ENCODE assay signal across 17 mouse cellular contexts in the genomic region with DNA sequence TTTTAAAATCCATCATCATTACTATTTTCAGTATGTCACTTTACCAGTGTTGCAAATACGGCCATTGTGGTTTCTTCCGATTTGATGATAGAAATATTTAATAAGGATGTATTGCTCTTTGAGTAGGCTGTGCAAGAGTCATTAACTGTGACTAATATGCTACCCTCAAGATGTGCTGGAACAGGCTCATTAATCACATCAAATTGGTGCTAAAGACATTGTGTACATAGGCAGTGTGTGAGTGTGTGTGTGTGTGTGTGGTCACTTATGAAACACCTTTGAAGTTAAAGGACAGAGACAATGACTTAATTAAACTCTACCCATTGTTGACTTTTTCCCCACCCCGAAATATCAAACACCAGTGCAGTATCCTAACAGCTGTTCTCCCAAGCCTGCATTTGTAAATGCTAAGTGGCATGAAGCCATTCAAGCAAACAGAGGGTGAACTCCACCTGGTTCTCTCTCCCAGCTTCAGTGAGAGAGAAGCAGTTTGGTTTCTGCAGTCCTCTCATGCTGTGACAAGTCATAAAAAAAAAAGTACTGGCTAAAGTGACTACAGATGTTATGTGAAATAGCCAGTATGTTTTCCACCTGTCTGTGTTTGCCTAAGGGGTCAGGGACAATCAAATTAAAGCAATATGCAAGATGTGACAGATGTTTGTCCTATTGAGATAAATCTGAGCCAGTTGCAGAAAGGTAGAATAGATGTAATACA.
DNase-seq lines count a peak whose midpoint lies in the region; ATAC-seq and TF ChIP-seq lines count a peak whose summit lies in the region.
"Had no signal": no experiment of that assay in that cellular context is flagged by ENCODE, and none has a peak within 500 bp of the region (broad histone marks: within the 10 kb centered on the region; RNA-seq: fewer than 3 reads in every experiment).

No protein-coding gene starts in this region.

- ATAC-seq in hindbrain, embryonic 11.5 days (ENCODE audit: low FRiP score): peak; percentile 70
- no peak for ATAC-seq in hindbrain, postnatal 0 days
- ATAC-seq in stomach, embryonic 14.5 days (ENCODE audit: insufficient number of reproducible peaks, insufficient read depth, low FRiP score, low read depth): peak; percentile 46; the same call in 1 of the 2 replicates
- no peak for ATAC-seq in stomach, postnatal 0 days (ENCODE audit: low FRiP score, low TSS enrichment)
- ATAC-seq in limb, embryonic 11.5 days (ENCODE audit: insufficient number of reproducible peaks, low FRiP score, low TSS enrichment, low read depth): peak; percentile 73; the same call in 1 of the 2 replicates
- ATAC-seq in inflammation-experienced regulatory T-cells, adult 6 months: no peak
- ATAC-seq: forebrain, embryonic 15.5 days had no signal

- DNase-seq in hindbrain, embryonic 11.5 days (ENCODE audit: low spot score): no peak
- no peak for DNase-seq in hindbrain, postnatal 0 days (ENCODE audit: low spot score)
- DNase-seq in stomach, postnatal 0 days (ENCODE audit: low spot score): no peak
- DNase-seq in limb, embryonic 11.5 days (ENCODE audit: low spot score): peak; percentile 36
- DNase-seq in adrenal gland, postnatal 4 days (ENCODE audit: low spot score in 2 of 2): no peak
- no peak for DNase-seq in heart, adult 2 months
- DNase-seq: cerebellum, adult 9-10 months; heart, postnatal 4 days; lung, adult 2 months; thymus, postnatal 25 days had no signal

- no peak overlapping the region for H3K4me3 ChIP-seq in hindbrain, embryonic 11.5 days (ENCODE audit: low read depth, low read length)
- H3K4me3 ChIP-seq in hindbrain, postnatal 0 days (ENCODE audit: low read length): no peak overlapping the region
- no peak overlapping the region for H3K4me3 ChIP-seq in stomach, embryonic 14.5 days (ENCODE audit: low read depth, low read length)
- no peak overlapping the region for H3K4me3 ChIP-seq in stomach, postnatal 0 days (ENCODE audit: low read depth, low read length)
- H3K4me3 ChIP-seq in limb, embryonic 11.5 days (ENCODE audit: low read depth, low read length): no peak overlapping the region
- H3K4me3 ChIP-seq in heart, adult 2 months: no peak overlapping the region
- H3K4me3 ChIP-seq: embryonic facial prominence, embryonic 13.5 days; forebrain, embryonic 15.5 days; left cerebral cortex, adult 2 months; limb, embryonic 15.5 days had no signal

- H3K27ac ChIP-seq in hindbrain, embryonic 11.5 days (ENCODE audit: low read depth, low read length): no peak overlapping the region
- no peak overlapping the region for H3K27ac ChIP-seq in hindbrain, postnatal 0 days
- no peak overlapping the region for H3K27ac ChIP-seq in stomach, embryonic 14.5 days (ENCODE audit: low read length)
- H3K27ac ChIP-seq in stomach, postnatal 0 days (replicated peaks): no peak overlapping the region
- no peak overlapping the region for H3K27ac ChIP-seq in limb, embryonic 11.5 days (replicated peaks; ENCODE audit: low read depth, low read length)
- no peak overlapping the region for H3K27ac ChIP-seq in heart, adult 2 months
- H3K27ac ChIP-seq: embryonic facial prominence, embryonic 13.5 days; forebrain, embryonic 15.5 days; left cerebral cortex, adult 2 months; limb, embryonic 15.5 days had no signal

- WGBS in hindbrain, embryonic 11.5 days: 61% methylated on average over 3 of the region's 3 CpGs
- WGBS in hindbrain, postnatal 0 days: 65% methylated on average over 3 of the region's 3 CpGs
- WGBS in stomach, embryonic 14.5 days: 39% methylated on average over 3 of the region's 3 CpGs
- 40% methylated on average over 3 of the region's 3 CpGs for WGBS in stomach, postnatal 0 days
- 29% methylated on average over 3 of the region's 3 CpGs for WGBS in limb, embryonic 11.5 days
- WGBS in heart, adult 2 months: 85% methylated on average over 3 of the region's 3 CpGs

- no peaks in the 10 kb centered on the region for H3K36me3 ChIP-seq in hindbrain, embryonic 11.5 days (ENCODE audit: control insufficient read depth, insufficient read depth, low read length)
- no peaks in the 10 kb centered on the region for H3K36me3 ChIP-seq in hindbrain, postnatal 0 days (ENCODE audit: insufficient read depth, low read length)
- no peaks in the 10 kb centered on the region for H3K36me3 ChIP-seq in stomach, embryonic 14.5 days (ENCODE audit: control insufficient read depth, insufficient read depth, low read length)
- no peaks in the 10 kb centered on the region for H3K36me3 ChIP-seq in stomach, postnatal 0 days (ENCODE audit: control insufficient read depth, insufficient read depth, low read length)
- H3K36me3 ChIP-seq in limb, embryonic 11.5 days (ENCODE audit: control insufficient read depth, insufficient read depth, low read length): no peaks in the 10 kb centered on the region
- no peaks in the 10 kb centered on the region for H3K36me3 ChIP-seq in heart, adult 2 months (ENCODE audit: control insufficient read depth, insufficient read depth, low read length)
- H3K36me3 ChIP-seq: embryonic facial prominence, embryonic 13.5 days; forebrain, embryonic 15.5 days; limb, embryonic 15.5 days had no signal

- H3K27me3 ChIP-seq in hindbrain, embryonic 11.5 days (ENCODE audit: control insufficient read depth, insufficient read depth, low read length): no peaks in the 10 kb centered on the region
- H3K27me3 ChIP-seq in hindbrain, postnatal 0 days (ENCODE audit: insufficient read depth, low read length): no peaks in the 10 kb centered on the region
- no peaks in the 10 kb centered on the region for H3K27me3 ChIP-seq in stomach, embryonic 14.5 days (ENCODE audit: control insufficient read depth, insufficient read depth, low read length)
- no peaks in the 10 kb centered on the region for H3K27me3 ChIP-seq in stomach, postnatal 0 days (ENCODE audit: control insufficient read depth, insufficient read depth, low read length)
- H3K27me3 ChIP-seq in limb, embryonic 11.5 days (ENCODE audit: control insufficient read depth, insufficient read depth, low read length): no peaks in the 10 kb centered on the region
- H3K27me3 ChIP-seq in heart, adult 2 months (ENCODE audit: control insufficient read depth, insufficient read depth, low read length): no peaks in the 10 kb centered on the region
- H3K27me3 ChIP-seq: embryonic facial prominence, embryonic 13.5 days; forebrain, embryonic 15.5 days; limb, embryonic 15.5 days had no signal

- H3K79me2 ChIP-seq in heart, adult 2 months (replicated peaks; ENCODE audit: control insufficient read depth, insufficient read depth, low read length): no peaks in the 10 kb centered on the region

- no peaks in the 10 kb centered on the region for H3K9me3 ChIP-seq in hindbrain, embryonic 11.5 days (ENCODE audit: control insufficient read depth, low read length)
- no peaks in the 10 kb centered on the region for H3K9me3 ChIP-seq in hindbrain, postnatal 0 days (ENCODE audit: low read length)
- H3K9me3 ChIP-seq in stomach, embryonic 14.5 days (ENCODE audit: control insufficient read depth, low read depth, low read length): no peaks in the 10 kb centered on the region
- no peaks in the 10 kb centered on the region for H3K9me3 ChIP-seq in stomach, postnatal 0 days (ENCODE audit: control insufficient read depth, low read length)
- H3K9me3 ChIP-seq in limb, embryonic 11.5 days (ENCODE audit: control insufficient read depth, low read length): no peaks in the 10 kb centered on the region
- H3K9me3 ChIP-seq: embryonic facial prominence, embryonic 13.5 days; forebrain, embryonic 15.5 days; limb, embryonic 15.5 days had no signal

- no peak for TF ChIP-seq POLR2A in heart, adult 2 months (IDR thresholded peaks at IDR 0.05; ENCODE audit: insufficient read depth, low read depth, low read length)

- TF ChIP-seq CTCF in hindbrain, postnatal 0 days (IDR thresholded peaks at IDR 0.05; ENCODE audit: low read depth): no peak
- no peak for TF ChIP-seq CTCF in stomach, postnatal 0 days (IDR thresholded peaks at IDR 0.05; ENCODE audit: low read depth)
- no peak for TF ChIP-seq CTCF in heart, adult 2 months (IDR thresholded peaks at IDR 0.05)

- no peaks in the 10 kb centered on the region for H3K4me1 ChIP-seq in hindbrain, embryonic 11.5 days (replicated peaks; ENCODE audit: control insufficient read depth, insufficient read depth, low read length)
- no peaks in the 10 kb centered on the region for H3K4me1 ChIP-seq in hindbrain, postnatal 0 days (ENCODE audit: insufficient read depth, low read length)
- no peaks in the 10 kb centered on the region for H3K4me1 ChIP-seq in stomach, embryonic 14.5 days (ENCODE audit: control insufficient read depth, insufficient read depth, low read length)
- no peaks in the 10 kb centered on the region for H3K4me1 ChIP-seq in stomach, postnatal 0 days (replicated peaks; ENCODE audit: control insufficient read depth, insufficient read depth)
- no peaks in the 10 kb centered on the region for H3K4me1 ChIP-seq in limb, embryonic 11.5 days (ENCODE audit: control insufficient read depth, insufficient read depth, low read length)
- no peaks in the 10 kb centered on the region for H3K4me1 ChIP-seq in heart, adult 2 months (ENCODE audit: control insufficient read depth, insufficient read depth, low read length)
- H3K4me1 ChIP-seq: embryonic facial prominence, embryonic 13.5 days; forebrain, embryonic 15.5 days; limb, embryonic 15.5 days had no signal

- no peak overlapping the region for H3K4me2 ChIP-seq in hindbrain, embryonic 11.5 days (replicated peaks; ENCODE audit: low read depth, low read length)
- no peak overlapping the region for H3K4me2 ChIP-seq in hindbrain, postnatal 0 days (ENCODE audit: low read depth, low read length)
- H3K4me2 ChIP-seq in stomach, embryonic 14.5 days (replicated peaks; ENCODE audit: low read depth, low read length): no peak overlapping the region
- H3K4me2 ChIP-seq in stomach, postnatal 0 days (replicated peaks; ENCODE audit: low read depth): no peak overlapping the region
- no peak overlapping the region for H3K4me2 ChIP-seq in limb, embryonic 11.5 days (ENCODE audit: low read depth, severe bottlenecking)
- H3K4me2 ChIP-seq: embryonic facial prominence, embryonic 13.5 days; forebrain, embryonic 15.5 days; heart, embryonic 11.5 days; limb, embryonic 15.5 days had no signal

- TF ChIP-seq EP300 in stomach, postnatal 0 days (optimal IDR thresholded peaks at IDR 0.05): no peak
- no peak for TF ChIP-seq EP300 in heart, adult 2 months (IDR thresholded peaks at IDR 0.05; ENCODE audit: insufficient read depth, low read depth, low read length)

- intact Hi-C loops in heart, adult 2 months (cut with DNase I): no loop called here

- no peak overlapping the region for H3K9ac ChIP-seq in hindbrain, embryonic 11.5 days (ENCODE audit: low read depth, low read length)
- H3K9ac ChIP-seq in hindbrain, postnatal 0 days (replicated peaks; ENCODE audit: low read length): no peak overlapping the region
- H3K9ac ChIP-seq in stomach, embryonic 14.5 days (replicated peaks; ENCODE audit: low read depth, low read length): no peak overlapping the region
- H3K9ac ChIP-seq in stomach, postnatal 0 days (ENCODE audit: low read length): no peak overlapping the region
- H3K9ac ChIP-seq in limb, embryonic 11.5 days (ENCODE audit: low read length): no peak overlapping the region
- no peak overlapping the region for H3K9ac ChIP-seq in heart, adult 2 months (ENCODE audit: low read depth, low read length)
- H3K9ac ChIP-seq: embryonic facial prominence, embryonic 13.5 days; forebrain, embryonic 15.5 days; limb, embryonic 15.5 days had no signal

Comparison
In these comparisons a context has a peak if more than half of its experiments do, and no peak if none do; other contexts are left out.
1. ATAC-seq: peak in hindbrain, embryonic 11.5 days (single experiment), stomach, embryonic 14.5 days (single experiment) and limb, embryonic 11.5 days (single experiment); none in hindbrain, postnatal 0 days (single experiment), stomach, postnatal 0 days (single experiment) and inflammation-experienced regulatory T-cells, adult 6 months (single experiment).